Mouse (Mus musculus): ENCODE measurements around the gene Tectb.

DNA sequence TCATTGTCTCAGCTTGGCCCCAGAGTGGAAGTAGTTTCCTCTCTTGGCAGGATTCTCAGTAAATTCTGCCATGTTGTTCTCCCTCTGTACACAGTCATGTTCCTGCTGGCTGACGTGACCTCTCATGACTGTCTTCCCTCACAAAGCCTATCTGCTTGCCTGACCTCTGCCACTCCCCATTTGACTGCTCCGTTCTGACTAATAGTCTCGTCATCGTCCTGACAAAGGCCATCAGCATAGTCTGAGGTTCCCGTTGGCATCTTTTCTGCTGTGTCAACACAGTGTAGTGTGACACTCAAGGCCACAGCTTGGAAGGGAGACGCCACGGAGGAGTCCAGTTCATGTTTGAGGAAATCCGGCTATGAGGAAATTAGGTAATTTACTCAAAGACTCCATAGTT lies 51.6 kb downstream of the Tectb start:
- TF ChIP-seq CTCF (IDR thresholded peaks at IDR 0.05; ENCODE audit: control insufficient read depth, insufficient read depth, low read length) (no peak), POLR2A (IDR thresholded peaks at IDR 0.05; ENCODE audit: borderline replicate concordance, control insufficient read depth, low read depth, low read length) (no peak)

All from bone marrow, adult 2 months (tissue).